Mouse (Mus musculus) brain, embryonic 14.5 days (tissue): ENCODE measurements around the gene Stambpl1.

Experiments
- CTCF ChIP-seq: fragments of 200-500 bp; IDR thresholded peaks from 2 replicates; pipeline ENCODE4 v1.5.1; 2012; ENCODE audit warnings: inconsistent platforms, mild to moderate bottlenecking, moderate library complexity, borderline replicate concordance; ENCODE audit not compliant: insufficient read depth, insufficient read length; ENCODE audit errors: extremely low read depth
- POLR2A ChIP-seq: fragments of 200-500 bp; IDR thresholded peaks from 2 replicates; pipeline ENCODE4 v1.6.1; 2012; ENCODE audit warnings: mild to moderate bottlenecking, inconsistent platforms, borderline replicate concordance; ENCODE audit not compliant: poor library complexity, insufficient read depth, insufficient read length, severe bottlenecking; ENCODE audit errors: extremely low read depth

GRCm38 (mm10) chr19:34209930-34210581 lies 18.0 kb downstream of the Stambpl1 start:
- no peak for TF ChIP-seq CTCF
- TF ChIP-seq POLR2A = no peak
